Mouse (Mus musculus): ENCODE data around the gene Polr3h. TPM values are rescaled to one million over a fixed set of nuclear protein-coding genes. Genes with fewer than 3 reads are reported as not detected.
A peak's percentile ranks its signal among the peaks of the same experiment; 100 is the strongest.
"Not testable (repeated sequence)": the region's sequence is repeated elsewhere in the genome, so short reads cannot be mapped to it uniquely, and the experiment has no call there.

Gene Polr3h
- 157 and 161 TPM in 2 replicates for polyA plus RNA-seq (2015; fragmentation: Nextera tagmentation; extraction: Ambion mirVana)

GRCm38 (mm10) chr15:81925760-81926445 is at the start of gene Polr3h:
Gene Polr3h (minus strand): TSS chr15:81926240.
- peak within 1 kb of the TSS; percentile 17; the same call in 1 of the 2 replicates for H3K27ac ChIP-seq (ENCODE audit: low read length)
- no peaks in the 10 kb centered on the region for H3K36me3 ChIP-seq (ENCODE audit: control insufficient read depth, insufficient read depth)
- H3K4me2 ChIP-seq (ENCODE audit: low read depth, low read length) = peak within 1 kb of the TSS; percentile 96
- H3K4me3 ChIP-seq (ENCODE audit: low read length) = peak within 1 kb of the TSS; percentile 63
- H3K4me1 ChIP-seq (ENCODE audit: control insufficient read depth, insufficient read depth, low read length) = peaks cover 15% of the 10 kb centered on the region
- no peaks in the 10 kb centered on the region for H3K9me3 ChIP-seq (replicated peaks; ENCODE audit: control insufficient read depth, low read length)
- ATAC-seq (replicated peaks; ENCODE audit: extremely low read depth, insufficient read depth, low FRiP score) = peak; percentile 97
- under 1% methylated on average over 54 of the region's 54 CpGs for WGBS
- H3K27me3 ChIP-seq (ENCODE audit: control insufficient read depth, insufficient read depth, low read length) = no peaks in the 10 kb centered on the region
- H3K9ac ChIP-seq (ENCODE audit: low read length) = peak within 1 kb of the TSS; percentile 71

- H3K4me3 ChIP-seq (ENCODE audit: low read length); H3K4me2 ChIP-seq (ENCODE audit: low read depth, low read length); H3K27me3 ChIP-seq (ENCODE audit: control insufficient read depth, insufficient read depth, low read length); H3K9me3 ChIP-seq (replicated peaks; ENCODE audit: control insufficient read depth, low read length); H3K4me1 ChIP-seq (ENCODE audit: control insufficient read depth, insufficient read depth, low read length); ATAC-seq (replicated peaks; ENCODE audit: extremely low read depth, insufficient read depth, low FRiP score); H3K36me3 ChIP-seq (ENCODE audit: control insufficient read depth, insufficient read depth); H3K27ac ChIP-seq (ENCODE audit: low read length); H3K9ac ChIP-seq (ENCODE audit: low read length): not testable (repeated sequence)
- 87% methylated on average over 8 of the region's 8 CpGs for WGBS
Observed at GRCm38 (mm10) chr15:81975156-81975555, 49.1 kb upstream of the Polr3h start.

- not testable (repeated sequence) for H3K36me3 ChIP-seq (ENCODE audit: control insufficient read depth, insufficient read depth); H3K4me3 ChIP-seq (ENCODE audit: low read length); H3K27ac ChIP-seq (ENCODE audit: low read length); H3K9ac ChIP-seq (ENCODE audit: low read length); ATAC-seq (replicated peaks; ENCODE audit: extremely low read depth, insufficient read depth, low FRiP score); H3K27me3 ChIP-seq (ENCODE audit: control insufficient read depth, insufficient read depth, low read length); H3K4me1 ChIP-seq (ENCODE audit: control insufficient read depth, insufficient read depth, low read length); H3K4me2 ChIP-seq (ENCODE audit: low read depth, low read length); H3K9me3 ChIP-seq (replicated peaks; ENCODE audit: control insufficient read depth, low read length)
- 84% methylated on average over 4 of the region's 4 CpGs for WGBS
Observed at GRCm38 (mm10) chr15:81970498-81970897, 44.5 kb upstream of the Polr3h start.

GRCm38 (mm10) chr15:81969635-81970034 is 43.6 kb upstream of the Polr3h start:
- ATAC-seq (replicated peaks; ENCODE audit: extremely low read depth, insufficient read depth, low FRiP score); H3K4me2 ChIP-seq (ENCODE audit: low read depth, low read length); H3K4me3 ChIP-seq (ENCODE audit: low read length); H3K9ac ChIP-seq (ENCODE audit: low read length); H3K27ac ChIP-seq (ENCODE audit: low read length); H3K9me3 ChIP-seq (replicated peaks; ENCODE audit: control insufficient read depth, low read length); H3K27me3 ChIP-seq (ENCODE audit: control insufficient read depth, insufficient read depth, low read length); H3K4me1 ChIP-seq (ENCODE audit: control insufficient read depth, insufficient read depth, low read length); H3K36me3 ChIP-seq (ENCODE audit: control insufficient read depth, insufficient read depth): not testable (repeated sequence)
- WGBS = 53% methylated on average over 6 of the region's 6 CpGs

- no peak for ATAC-seq (replicated peaks; ENCODE audit: extremely low read depth, insufficient read depth, low FRiP score)
- WGBS = 61% methylated on average over 7 of the region's 7 CpGs
- no peak overlapping the region for H3K9ac ChIP-seq (ENCODE audit: low read length)
- H3K27me3 ChIP-seq (ENCODE audit: control insufficient read depth, insufficient read depth, low read length) = no peaks in the 10 kb centered on the region
- H3K4me3 ChIP-seq (ENCODE audit: low read length) = no peak overlapping the region
- no peaks in the 10 kb centered on the region for H3K4me1 ChIP-seq (ENCODE audit: control insufficient read depth, insufficient read depth, low read length)
- no peak overlapping the region for H3K4me2 ChIP-seq (ENCODE audit: low read depth, low read length)
- H3K9me3 ChIP-seq (replicated peaks; ENCODE audit: control insufficient read depth, low read length) = peaks cover 7% of the 10 kb centered on the region
- no peak overlapping the region for H3K27ac ChIP-seq (ENCODE audit: low read length)
- no peaks in the 10 kb centered on the region for H3K36me3 ChIP-seq (ENCODE audit: control insufficient read depth, insufficient read depth)
Observed at GRCm38 (mm10) chr15:81969173-81969572, 43.1 kb upstream of the Polr3h start.

- no peak for ATAC-seq (replicated peaks; ENCODE audit: extremely low read depth, insufficient read depth, low FRiP score)
- Histone ChIP-seq H3K36me3 (ENCODE audit: control insufficient read depth, insufficient read depth) (no peaks in the 10 kb centered on the region), H3K4me1 (ENCODE audit: control insufficient read depth, insufficient read depth, low read length) (no peaks in the 10 kb centered on the region)
Observed at GRCm38 (mm10) chr15:81968447-81968846, 42.4 kb upstream of the Polr3h start.

GRCm38 (mm10) chr15:81967821-81968220 is 41.8 kb upstream of the Polr3h start:
- ATAC-seq (replicated peaks; ENCODE audit: extremely low read depth, insufficient read depth, low FRiP score) = no peak
- Histone ChIP-seq H3K9ac (ENCODE audit: low read length) (no peak overlapping the region), H3K4me2 (ENCODE audit: low read depth, low read length) (no peak overlapping the region), H3K27ac (ENCODE audit: low read length) (no peak overlapping the region), H3K36me3 (ENCODE audit: control insufficient read depth, insufficient read depth) (no peaks in the 10 kb centered on the region), H3K4me1 (ENCODE audit: control insufficient read depth, insufficient read depth, low read length) (no peaks in the 10 kb centered on the region), H3K27me3 (ENCODE audit: control insufficient read depth, insufficient read depth, low read length) (no peaks in the 10 kb centered on the region), H3K4me3 (ENCODE audit: low read length) (no peak overlapping the region), H3K9me3 (replicated peaks; ENCODE audit: control insufficient read depth, low read length) (peaks cover 5% of the 10 kb centered on the region)
- WGBS = 86% methylated on average over 5 of the region's 5 CpGs

More at GRCm38 (mm10) chr15:81968447-81968846, 42.4 kb upstream of the Polr3h start:
- no peak overlapping the region for H3K27ac ChIP-seq (ENCODE audit: low read length)
- H3K9me3 ChIP-seq (replicated peaks; ENCODE audit: control insufficient read depth, low read length) = peaks cover 7% of the 10 kb centered on the region
- no peak overlapping the region for H3K4me2 ChIP-seq (ENCODE audit: low read depth, low read length)
- no peak overlapping the region for H3K9ac ChIP-seq (ENCODE audit: low read length)
- no peaks in the 10 kb centered on the region for H3K27me3 ChIP-seq (ENCODE audit: control insufficient read depth, insufficient read depth, low read length)
- 52% methylated on average over 2 of the region's 2 CpGs for WGBS
- H3K4me3 ChIP-seq (ENCODE audit: low read length) = no peak overlapping the region

- 71% methylated on average over 13 of the region's 14 CpGs for WGBS
- no peak for ATAC-seq (replicated peaks; ENCODE audit: extremely low read depth, insufficient read depth, low FRiP score)
- Histone ChIP-seq H3K9me3 (replicated peaks; ENCODE audit: control insufficient read depth, low read length) (no peaks in the 10 kb centered on the region), H3K9ac (ENCODE audit: low read length) (no peak overlapping the region), H3K4me3 (ENCODE audit: low read length) (no peak overlapping the region), H3K27ac (ENCODE audit: low read length) (no peak overlapping the region), H3K4me2 (ENCODE audit: low read depth, low read length) (no peak overlapping the region), H3K4me1 (ENCODE audit: control insufficient read depth, insufficient read depth, low read length) (no peaks in the 10 kb centered on the region), H3K36me3 (ENCODE audit: control insufficient read depth, insufficient read depth) (no peaks in the 10 kb centered on the region), H3K27me3 (ENCODE audit: control insufficient read depth, insufficient read depth, low read length) (no peaks in the 10 kb centered on the region)
Observed at GRCm38 (mm10) chr15:81966062-81966829, 40.2 kb upstream of the Polr3h start.

GRCm38 (mm10) chr15:81964980-81965545 is 39.0 kb upstream of the Polr3h start:
- H3K9me3 ChIP-seq (replicated peaks; ENCODE audit: control insufficient read depth, low read length) = no peaks in the 10 kb centered on the region
- no peak overlapping the region for H3K27ac ChIP-seq (ENCODE audit: low read length)
- no peak overlapping the region for H3K9ac ChIP-seq (ENCODE audit: low read length)
- no peak overlapping the region for H3K4me2 ChIP-seq (ENCODE audit: low read depth, low read length)
- no peaks in the 10 kb centered on the region for H3K36me3 ChIP-seq (ENCODE audit: control insufficient read depth, insufficient read depth)
- ATAC-seq (replicated peaks; ENCODE audit: extremely low read depth, insufficient read depth, low FRiP score) = no peak
- 46% methylated on average over 4 of the region's 4 CpGs for WGBS
- no peaks in the 10 kb centered on the region for H3K27me3 ChIP-seq (ENCODE audit: control insufficient read depth, insufficient read depth, low read length)
- peaks cover 3% of the 10 kb centered on the region; the same call in 1 of the 2 replicates for H3K4me1 ChIP-seq (ENCODE audit: control insufficient read depth, insufficient read depth, low read length)
- H3K4me3 ChIP-seq (ENCODE audit: low read length) = no peak overlapping the region

Data from heart, embryonic 16.5 days (tissue).